Mouse (Mus musculus): ENCODE measurements at regions not wholly inside any gene's neighbourhood (a gene's known extent, or its start where the extent isn't known, plus 50 kb on each side); places are given as distances from the start of the nearest gene placed in this dataset.

GRCm38 (mm10) chr3:29806046-29806445 is 724.2 kb downstream of the Egfem1 start:
- TF ChIP-seq CTCF (IDR thresholded peaks at IDR 0.05; ENCODE audit: low read depth, low read length) (no peak), POLR2A (IDR thresholded peaks at IDR 0.05; ENCODE audit: extremely low read depth, insufficient read depth, low read length) (no peak)
